Mouse (Mus musculus) neutrophil, adult 5-6 weeks (primary cell): ENCODE data around the gene Ndufb3. TPM values are rescaled to one million over a fixed set of nuclear protein-coding genes. Genes with fewer than 3 reads are reported as not detected.
"Not testable (repeated sequence)": the region's sequence is repeated elsewhere in the genome, so short reads cannot be mapped to it uniquely, and the experiment has no call there.

Experiments
- ATAC-seq: fragments of 151-379, 151-347 bp; 2 replicates; pipeline ENCODE4 v1.8.0; 2017; ENCODE audit warnings: mild to moderate bottlenecking, moderate TSS enrichment; ENCODE audit not compliant: insufficient number of reproducible peaks, poor library complexity, low FRiP score, severe bottlenecking; ENCODE audit errors: extremely low read depth
- total RNA-seq: library from RNA; stranded (forward); fragments of 200-1000 nt; gene quantifications from 2 replicates; pipeline ENCODE4 v1.2.3, GENCODE M21; 2017

The Ndufb3 gene
- total RNA-seq = 15.7 and 16.8 TPM in 2 replicates

GRCm38 (mm10) chr1:58586171-58586997 is at the start of gene Ndufb3, which contains the start of gene Fam126b:
Gene Ndufb3, plus strand, starts transcription at chr1:58586384.
Gene Fam126b, minus strand, starts transcription at chr1:58586323.
- ATAC-seq = peak; percentile 99

- ATAC-seq = no peak
Measured at GRCm38 (mm10) chr1:58541386-58541785, 44.8 kb upstream of the Ndufb3 start.

GRCm38 (mm10) chr1:58560370-58560769 is 25.8 kb upstream of the Ndufb3 start:
- ATAC-seq = not testable (repeated sequence)

- ATAC-seq = peak; percentile 72; the same call in 1 of the 2 replicates
Measured at GRCm38 (mm10) chr1:58562455-58562854, 23.7 kb upstream of the Ndufb3 start.

- no peak for ATAC-seq
Measured at GRCm38 (mm10) chr1:58564981-58565380, 21.2 kb upstream of the Ndufb3 start.

GRCm38 (mm10) chr1:58566621-58567020 is 19.6 kb upstream of the Ndufb3 start:
- ATAC-seq = no peak

- ATAC-seq = no peak
Measured at GRCm38 (mm10) chr1:58568456-58569130, 17.6 kb upstream of the Ndufb3 start.

GRCm38 (mm10) chr1:58570437-58570836 is 15.7 kb upstream of the Ndufb3 start:
- ATAC-seq = no peak

- peak; percentile 56; the same call in 1 of the 2 replicates for ATAC-seq
Measured at GRCm38 (mm10) chr1:58579179-58579578, 7.0 kb upstream of the Ndufb3 start.

GRCm38 (mm10) chr1:58582611-58583010 is 3.6 kb upstream of the Ndufb3 start:
- ATAC-seq = no peak

- no peak for ATAC-seq
Measured at GRCm38 (mm10) chr1:58584271-58584670, 1.9 kb upstream of the Ndufb3 start.

- no peak; the same call in 1 of the 2 replicates for ATAC-seq
Measured at GRCm38 (mm10) chr1:58585373-58586170, 612 bp upstream of the Ndufb3 start.

GRCm38 (mm10) chr1:58587491-58587890 is 1.3 kb downstream of the Ndufb3 start:
- no peak for ATAC-seq

- ATAC-seq = no peak
Measured at GRCm38 (mm10) chr1:58602681-58603080, 16.5 kb downstream of the Ndufb3 start.

GRCm38 (mm10) chr1:58603738-58604137 is 17.6 kb downstream of the Ndufb3 start:
- ATAC-seq = no peak

- not testable (repeated sequence) for ATAC-seq
Measured at GRCm38 (mm10) chr1:58609591-58609990, 23.4 kb downstream of the Ndufb3 start.

GRCm38 (mm10) chr1:58610166-58610565 is 24.0 kb downstream of the Ndufb3 start:
- no peak for ATAC-seq

- no peak for ATAC-seq
Measured at GRCm38 (mm10) chr1:58610611-58611010, 24.4 kb downstream of the Ndufb3 start.

GRCm38 (mm10) chr1:58613786-58614185 is 27.6 kb downstream of the Ndufb3 start:
- ATAC-seq = no peak
